Mouse (Mus musculus) inflammation-experienced regulatory T-cells, adult 6 months (primary cell): Measurements from ENCODE around the gene Bcl9l. TPM values are rescaled to one million over a fixed set of nuclear protein-coding genes. Genes with fewer than 3 reads are reported as not detected.
A peak's percentile ranks its signal among the peaks of the same experiment; 100 is the strongest.

ENCODE experiments used
- ATAC-seq: one replicate; pipeline ENCODE4 v1.8.0; 2017
- polyA plus RNA-seq, 3 experiments: library from polyadenylated mRNA; unstranded; fragments of 100-300 nt; shearing (Covaris generic); gene quantifications; one replicate each; pipeline ENCODE4 v1.2.1; 2017

The Bcl9l gene
- polyA plus RNA-seq, 3 experiments from 2014 or later: 11.1 to 12.4 (median 12.2) TPM

- ATAC-seq: no peak
Measured at GRCm38 (mm10) chr9:44498421-44499355, 16.1 kb downstream of the Bcl9l start.

- ATAC-seq: no peak
Measured at GRCm38 (mm10) chr9:44499356-44500162, 16.9 kb downstream of the Bcl9l start.

- no peak for ATAC-seq
Measured at GRCm38 (mm10) chr9:44500163-44500533, 17.5 kb downstream of the Bcl9l start.

- ATAC-seq: no peak
Measured at GRCm38 (mm10) chr9:44500638-44501175, 18.1 kb downstream of the Bcl9l start.

GRCm38 (mm10) chr9:44501206-44501879 lies 18.7 kb downstream of the Bcl9l start:
- ATAC-seq: no peak

- ATAC-seq: peak; percentile 35
Measured at GRCm38 (mm10) chr9:44502006-44502405, 19.4 kb downstream of the Bcl9l start.

- ATAC-seq: no peak
Measured at GRCm38 (mm10) chr9:44504893-44505823, 22.5 kb downstream of the Bcl9l start.

GRCm38 (mm10) chr9:44505824-44506467 lies 23.3 kb downstream of the Bcl9l start:
- no peak for ATAC-seq

- ATAC-seq: no peak
Measured at GRCm38 (mm10) chr9:44506566-44506965, 23.9 kb downstream of the Bcl9l start.

GRCm38 (mm10) chr9:44507345-44507744 lies 24.7 kb downstream of the Bcl9l start:
- ATAC-seq: no peak

- ATAC-seq: no peak
Measured at GRCm38 (mm10) chr9:44508124-44508619, 25.5 kb downstream of the Bcl9l start.

GRCm38 (mm10) chr9:44508721-44509486 lies 26.3 kb downstream of the Bcl9l start:
- no peak for ATAC-seq

- peak; percentile 50 for ATAC-seq
Measured at GRCm38 (mm10) chr9:44509487-44510354, 27.1 kb downstream of the Bcl9l start.

- peak; percentile 38 for ATAC-seq
Measured at GRCm38 (mm10) chr9:44510355-44510871, 27.8 kb downstream of the Bcl9l start.

- peak; percentile 32 for ATAC-seq
Measured at GRCm38 (mm10) chr9:44510872-44511601, 28.4 kb downstream of the Bcl9l start.

- no peak for ATAC-seq
Measured at GRCm38 (mm10) chr9:44511935-44512716, 29.5 kb downstream of the Bcl9l start.

- ATAC-seq: no peak
Measured at GRCm38 (mm10) chr9:44512717-44513003, 30.0 kb downstream of the Bcl9l start.
